8 mouse cellular contexts compared by ENCODE assay signal in genomic region chr11:119079445-119079837, GRCm38 (mm10). TPM values are rescaled to one million over a fixed set of nuclear protein-coding genes. Genes with fewer than 3 reads are reported as not detected.
DNase-seq lines count a peak whose midpoint lies in the region; ATAC-seq and TF ChIP-seq lines count a peak whose summit lies in the region.

No protein-coding gene starts in this region.

- peak overlapping the region; percentile 51 for H3K4me2 ChIP-seq in heart, embryonic 15.5 days
- peak overlapping the region; percentile 30 for H3K4me2 ChIP-seq in embryonic facial prominence, embryonic 12.5 days (replicated peaks)
- peak overlapping the region; percentile 46 for H3K4me2 ChIP-seq in hindbrain, postnatal 0 days (ENCODE audit: low read depth, low read length)
- peak overlapping the region; percentile 47 for H3K4me2 ChIP-seq in midbrain, embryonic 16.5 days (ENCODE audit: low read length)

- 55% methylated on average over 7 of the region's 7 CpGs for WGBS in heart, embryonic 15.5 days
- 27% methylated on average over 7 of the region's 7 CpGs for WGBS in embryonic facial prominence, embryonic 12.5 days
- WGBS in hindbrain, postnatal 0 days, result 36% methylated on average over 7 of the region's 7 CpGs
- 45% methylated on average over 7 of the region's 7 CpGs for WGBS in midbrain, embryonic 16.5 days

- H3K4me3 ChIP-seq in heart, embryonic 15.5 days, result peak overlapping the region; percentile 25
- H3K4me3 ChIP-seq in embryonic facial prominence, embryonic 12.5 days, result no peak overlapping the region
- H3K4me3 ChIP-seq in hindbrain, postnatal 0 days (ENCODE audit: low read length), result 0 out of 2 replicates have a peak overlapping the region, but pooled peaks have one; percentile 3
- H3K4me3 ChIP-seq in midbrain, embryonic 16.5 days (ENCODE audit: low read depth, low read length), result no peak overlapping the region; the same call in 1 of the 2 replicates

- ATAC-seq in heart, embryonic 15.5 days (replicated peaks; ENCODE audit: insufficient number of reproducible peaks, insufficient read depth, low FRiP score, low read depth), result no peak
- ATAC-seq in embryonic facial prominence, embryonic 12.5 days (ENCODE audit: insufficient number of reproducible peaks, insufficient read depth, low FRiP score, low TSS enrichment), result no peak
- 0 out of 2 replicates have a peak, but pooled peaks have one; percentile 3 for ATAC-seq in hindbrain, postnatal 0 days
- ATAC-seq in midbrain, embryonic 16.5 days, result no peak

- peaks cover 22% of the 10 kb centered on the region for H3K36me3 ChIP-seq in heart, embryonic 15.5 days
- peaks cover 26% of the 10 kb centered on the region for H3K36me3 ChIP-seq in embryonic facial prominence, embryonic 12.5 days
- H3K36me3 ChIP-seq in hindbrain, postnatal 0 days (ENCODE audit: insufficient read depth, low read length), result peaks cover 18% of the 10 kb centered on the region
- H3K36me3 ChIP-seq in midbrain, embryonic 16.5 days (ENCODE audit: control insufficient read depth, insufficient read depth, low read length), result peaks cover 16% of the 10 kb centered on the region; the same call in 1 of the 2 replicates

- H3K9me3 ChIP-seq in heart, embryonic 15.5 days (replicated peaks), result no peaks in the 10 kb centered on the region
- no peaks in the 10 kb centered on the region for H3K9me3 ChIP-seq in embryonic facial prominence, embryonic 12.5 days
- H3K9me3 ChIP-seq in hindbrain, postnatal 0 days (ENCODE audit: low read length), result no peaks in the 10 kb centered on the region
- no peaks in the 10 kb centered on the region for H3K9me3 ChIP-seq in midbrain, embryonic 16.5 days (replicated peaks; ENCODE audit: control insufficient read depth, low read length, poor library complexity, severe bottlenecking)

- H3K27ac ChIP-seq in heart, embryonic 15.5 days, result peak overlapping the region; percentile 86
- no peak overlapping the region for H3K27ac ChIP-seq in embryonic facial prominence, embryonic 12.5 days
- H3K27ac ChIP-seq in hindbrain, postnatal 0 days, result peak overlapping the region; percentile 78
- H3K27ac ChIP-seq in midbrain, embryonic 16.5 days (ENCODE audit: low read length), result peak overlapping the region; percentile 68

- H3K27me3 ChIP-seq in heart, embryonic 15.5 days, result no peaks in the 10 kb centered on the region
- H3K27me3 ChIP-seq in embryonic facial prominence, embryonic 12.5 days, result peaks cover 53% of the 10 kb centered on the region
- 0 out of 2 replicates have a peak, but pooled peaks cover 3% of the 10 kb centered on the region for H3K27me3 ChIP-seq in hindbrain, postnatal 0 days (ENCODE audit: insufficient read depth, low read length)
- peaks cover 8% of the 10 kb centered on the region for H3K27me3 ChIP-seq in midbrain, embryonic 16.5 days (ENCODE audit: control insufficient read depth, insufficient read depth, low read depth, low read length)

- H3K4me1 ChIP-seq in heart, embryonic 15.5 days (replicated peaks), result peaks cover 59% of the 10 kb centered on the region
- peaks cover 61% of the 10 kb centered on the region for H3K4me1 ChIP-seq in embryonic facial prominence, embryonic 12.5 days
- peaks cover 36% of the 10 kb centered on the region for H3K4me1 ChIP-seq in hindbrain, postnatal 0 days (ENCODE audit: insufficient read depth, low read length)
- H3K4me1 ChIP-seq in midbrain, embryonic 16.5 days (ENCODE audit: control insufficient read depth, insufficient read depth, low read length), result peaks cover 59% of the 10 kb centered on the region

- DNase-seq in heart, adult 9 months (ENCODE audit: low spot score in 2 of 2), result no peak
- no peak for DNase-seq in hindbrain, postnatal 0 days (ENCODE audit: low spot score)
- DNase-seq in ovary, postnatal 36 days (ENCODE audit: low spot score), result no peak
- DNase-seq in cerebellum, adult 11 months, result no peak
- no peak for DNase-seq in embryo, embryonic 11 days

- peak overlapping the region; percentile 44 for H3K9ac ChIP-seq in heart, embryonic 15.5 days
- H3K9ac ChIP-seq in embryonic facial prominence, embryonic 12.5 days, result no peak overlapping the region
- H3K9ac ChIP-seq in hindbrain, postnatal 0 days (replicated peaks; ENCODE audit: low read length), result peak overlapping the region; percentile 19; the same call in 1 of the 2 replicates
- H3K9ac ChIP-seq in midbrain, embryonic 16.5 days (ENCODE audit: low read depth, low read length), result peak overlapping the region; percentile 45; the same call in 1 of the 2 replicates

- no peak for TF ChIP-seq CTCF in hindbrain, postnatal 0 days (IDR thresholded peaks at IDR 0.05; ENCODE audit: low read depth)

RNA-seq across cellular contexts. Expression of gene Cbx4, which starts 6.6 kb away (rescaled TPM):
- 9.3 and 11.6 TPM in 2 replicates for polyA plus RNA-seq in heart, embryonic 15.5 days (2015; fragmentation: Nextera tagmentation; extraction: Ambion mirVana)
- polyA plus RNA-seq in embryonic facial prominence, embryonic 12.5 days (2016; fragmentation: Nextera tagmentation; extraction: Ambion mirVana), result 11.7 and 12.3 TPM in 2 replicates
- 33.6 and 41.3 TPM in 2 replicates for total RNA-seq in hindbrain, postnatal 0 days (2014; rRNA removed)
- 22.4 and 23.7 TPM in 2 replicates for polyA plus RNA-seq in hindbrain, postnatal 0 days (2015; fragmentation: Nextera tagmentation; extraction: Ambion mirVana)
- 23.9 and 25.6 TPM in 2 replicates for polyA plus RNA-seq in midbrain, embryonic 16.5 days (2015; fragmentation: Nextera tagmentation; extraction: Ambion mirVana)

RNA-seq across cellular contexts. Expression of gene Cbx8, which starts 38.7 kb away (rescaled TPM):
- 7.5 and 9.5 TPM in 2 replicates for polyA plus RNA-seq in heart, embryonic 15.5 days (2015; fragmentation: Nextera tagmentation; extraction: Ambion mirVana)
- 9.4 and 10.8 TPM in 2 replicates for polyA plus RNA-seq in embryonic facial prominence, embryonic 12.5 days (2016; fragmentation: Nextera tagmentation; extraction: Ambion mirVana)
- 10.0 and 11.4 TPM in 2 replicates for total RNA-seq in hindbrain, postnatal 0 days (2014; rRNA removed)
- polyA plus RNA-seq in hindbrain, postnatal 0 days (2015; fragmentation: Nextera tagmentation; extraction: Ambion mirVana), result 6.5 and 7.6 TPM in 2 replicates
- polyA plus RNA-seq in midbrain, embryonic 16.5 days (2015; fragmentation: Nextera tagmentation; extraction: Ambion mirVana), result 8.5 and 8.6 TPM in 2 replicates

RNA-seq across cellular contexts. Expression of gene Cbx2, which starts 56.7 kb away (rescaled TPM):
- 11.6 and 18.0 TPM in 2 replicates for polyA plus RNA-seq in heart, embryonic 15.5 days (2015; fragmentation: Nextera tagmentation; extraction: Ambion mirVana)
- polyA plus RNA-seq in embryonic facial prominence, embryonic 12.5 days (2016; fragmentation: Nextera tagmentation; extraction: Ambion mirVana), result 103 and 105 TPM in 2 replicates
- 14.6 and 18.9 TPM in 2 replicates for total RNA-seq in hindbrain, postnatal 0 days (2014; rRNA removed)
- 7.0 and 7.4 TPM in 2 replicates for polyA plus RNA-seq in hindbrain, postnatal 0 days (2015; fragmentation: Nextera tagmentation; extraction: Ambion mirVana)
- polyA plus RNA-seq in midbrain, embryonic 16.5 days (2015; fragmentation: Nextera tagmentation; extraction: Ambion mirVana), result 13.3 and 18.0 TPM in 2 replicates

Comparison
In these comparisons a context has a peak if more than half of its experiments do, and no peak if none do; other contexts are left out.
1. H3K4me3 ChIP-seq: peak in heart, embryonic 15.5 days (single experiment) and hindbrain, postnatal 0 days (single experiment); none in embryonic facial prominence, embryonic 12.5 days (single experiment) and midbrain, embryonic 16.5 days (single experiment).
2. Peak in every context shown above with its lines, with median percentiles within 50 percentile points of each other: H3K4me2 ChIP-seq.